Mouse (Mus musculus) spleen, adult 2 months (tissue): ENCODE results near the gene Ugt2b38.
"Not testable (repeated sequence)": the region's sequence is repeated elsewhere in the genome, so short reads cannot be mapped to it uniquely, and the experiment has no call there.

Experiments used
- CTCF ChIP-seq: fragments of 200-500 bp; IDR thresholded peaks from 2 replicates; pipeline ENCODE4 v1.5.1; 2011; ENCODE audit warnings: mild to moderate bottlenecking, inconsistent platforms; ENCODE audit not compliant: insufficient read depth, insufficient read length, insufficient replicate concordance; ENCODE audit errors: extremely low read depth
- POLR2A ChIP-seq: fragments of 200-500 bp; IDR thresholded peaks from 2 replicates; pipeline ENCODE4 v1.6.1; 2011; ENCODE audit warnings: low read depth, low read length, inconsistent platforms

- not testable (repeated sequence) for TF ChIP-seq CTCF, POLR2A
Measured at GRCm38 (mm10) chr5:87372788-87373501, 51.1 kb downstream of the Ugt2b38 start.
